Mouse (Mus musculus) urinary bladder, postnatal 36 days (tissue): ENCODE results near the gene Rab34.

Source experiments
- DNase-seq, 2 experiments: peaks; one replicate each; pipeline ENCODE4 v3.0.0; 2022; ENCODE audit warnings: low spot score in 2 of 2, mixed read lengths in 1 of 2

Gene Rab34

GRCm38 (mm10) chr11:78213086-78213817, 25.0 kb downstream of the Rab34 start:
- no peak for DNase-seq

GRCm38 (mm10) chr11:78215709-78216317, 27.6 kb downstream of the Rab34 start:
- DNase-seq: no peak

GRCm38 (mm10) chr11:78223586-78223985, 35.4 kb downstream of the Rab34 start:
- DNase-seq: no peak

- no peak for DNase-seq
These were observed 43.3 kb downstream of the Rab34 start for GRCm38 (mm10) chr11:78231518-78231917.

GRCm38 (mm10) chr11:78240193-78240857, 52.1 kb downstream of the Rab34 start:
- DNase-seq: no peak
